In genomic region chr4:57677916-57678315, GRCm38 (mm10) we compare ENCODE assay signal across 25 mouse cellular contexts. TPM values are rescaled to one million over a fixed set of nuclear protein-coding genes. Genes with fewer than 3 reads are reported as not detected.
"Had no signal": no experiment of that assay in that cellular context is flagged by ENCODE, and none has a peak within 500 bp of the region (broad histone marks: within the 10 kb centered on the region; RNA-seq: fewer than 3 reads in every experiment).

No protein-coding gene starts in this region.

- H3K27ac ChIP-seq: heart, embryonic 13.5 days; heart, embryonic 15.5 days; hindbrain, embryonic 10.5 days; hindbrain, embryonic 12.5 days; hindbrain, embryonic 14.5 days; intestine, embryonic 15.5 days; layer of hippocampus, adult 2 months; left cerebral cortex, adult 2 months; limb, embryonic 13.5 days; limb, embryonic 15.5 days; liver, embryonic 12.5 days had no signal

- H3K4me2 ChIP-seq: heart, embryonic 11.5 days; heart, embryonic 13.5 days; heart, embryonic 15.5 days; hindbrain, embryonic 12.5 days; hindbrain, embryonic 14.5 days; intestine, embryonic 15.5 days; limb, embryonic 13.5 days; limb, embryonic 15.5 days; liver, embryonic 12.5 days had no signal

- H3K4me3 ChIP-seq: heart, embryonic 13.5 days; heart, embryonic 15.5 days; hindbrain, embryonic 10.5 days; hindbrain, embryonic 12.5 days; intestine, embryonic 15.5 days; layer of hippocampus, adult 2 months; left cerebral cortex, adult 2 months; limb, embryonic 13.5 days; limb, embryonic 15.5 days; liver, embryonic 12.5 days had no signal

- H3K9me3 ChIP-seq: heart, embryonic 13.5 days; heart, embryonic 15.5 days; hindbrain, embryonic 10.5 days; hindbrain, embryonic 12.5 days; intestine, embryonic 15.5 days; limb, embryonic 13.5 days; limb, embryonic 15.5 days; liver, embryonic 12.5 days had no signal

- H3K9ac ChIP-seq: heart, embryonic 13.5 days; heart, embryonic 15.5 days; hindbrain, embryonic 12.5 days; hindbrain, embryonic 14.5 days; intestine, embryonic 15.5 days; limb, embryonic 13.5 days; limb, embryonic 15.5 days; liver, embryonic 12.5 days had no signal

- H3K36me3 ChIP-seq: hindbrain, embryonic 10.5 days; hindbrain, embryonic 12.5 days; intestine, embryonic 15.5 days; limb, embryonic 13.5 days; liver, embryonic 12.5 days had no signal

- H3K27me3 ChIP-seq: heart, embryonic 13.5 days; heart, embryonic 15.5 days; hindbrain, embryonic 12.5 days; intestine, embryonic 15.5 days; limb, embryonic 13.5 days; limb, embryonic 15.5 days; liver, embryonic 12.5 days had no signal

- ATAC-seq: hindbrain, embryonic 16.5 days; inflammation-experienced regulatory T-cells, adult 6 months; intestine, embryonic 15.5 days; intestine, postnatal 0 days; liver, embryonic 12.5 days had no signal

- DNase-seq: gastrocnemius, postnatal 25 days; heart, postnatal 14 days; heart, postnatal 4 days; kidney, adult 18-20 months; kidney, adult 8-10 months; kidney, postnatal 10 days; kidney, postnatal 25 days; kidney, postnatal 4 days; left cerebral cortex, postnatal 4 days had no signal

RNA-seq across cellular contexts. Expression of gene Akap2, which starts 39.5 kb away (rescaled TPM):
- total RNA-seq: granulocyte monocyte progenitor cell, adult 5-6 weeks had no signal
